Mouse (Mus musculus): ENCODE measurements around the gene Dock2.

Gene Dock2

GRCm38 (mm10) chr11:34348287-34348918 is 435.3 kb downstream of the Dock2 start:
- DNase-seq (ENCODE audit: low spot score in 2 of 2): peak; percentile 22 to 30

- no peak for DNase-seq (ENCODE audit: low spot score in 2 of 2)
These were observed 439.4 kb downstream of the Dock2 start for GRCm38 (mm10) chr11:34344310-34344709.

- DNase-seq (ENCODE audit: low spot score in 2 of 2): no peak
These were observed 439.9 kb downstream of the Dock2 start for GRCm38 (mm10) chr11:34343742-34344307.

- no peak for DNase-seq (ENCODE audit: low spot score in 2 of 2)
These were observed 444.0 kb downstream of the Dock2 start for GRCm38 (mm10) chr11:34339693-34340092.

- DNase-seq (ENCODE audit: low spot score in 2 of 2): no peak
These were observed 445.8 kb downstream of the Dock2 start for GRCm38 (mm10) chr11:34337907-34338306.

GRCm38 (mm10) chr11:34332344-34333031 is 451.2 kb downstream of the Dock2 start:
- DNase-seq (ENCODE audit: low spot score in 2 of 2): no peak

- DNase-seq (ENCODE audit: low spot score in 2 of 2): no peak
These were observed 460.0 kb downstream of the Dock2 start for GRCm38 (mm10) chr11:34323664-34324063.

GRCm38 (mm10) chr11:34319282-34319681 is 464.4 kb downstream of the Dock2 start:
- DNase-seq (ENCODE audit: low spot score in 2 of 2): no peak

GRCm38 (mm10) chr11:34317001-34317400 is 466.7 kb downstream of the Dock2 start:
- peak in 1 of 2 experiments; percentile 8 for DNase-seq (ENCODE audit: low spot score in 2 of 2)

- no peak for DNase-seq (ENCODE audit: low spot score in 2 of 2)
These were observed 467.5 kb downstream of the Dock2 start for GRCm38 (mm10) chr11:34316176-34316575.

GRCm38 (mm10) chr11:34315383-34315782 is 468.3 kb downstream of the Dock2 start:
- no peak for DNase-seq (ENCODE audit: low spot score in 2 of 2)

- DNase-seq (ENCODE audit: low spot score in 2 of 2): peak in 1 of 2 experiments; percentile 16
These were observed 468.9 kb downstream of the Dock2 start, which contains the start of gene Fam196b for GRCm38 (mm10) chr11:34314534-34315379. Gene Fam196b, plus strand, starts transcription at chr11:34314822.

GRCm38 (mm10) chr11:34312208-34312607 is 471.5 kb downstream of the Dock2 start:
- DNase-seq (ENCODE audit: low spot score in 2 of 2): no peak

- no peak for DNase-seq (ENCODE audit: low spot score in 2 of 2)
These were observed 472.0 kb downstream of the Dock2 start for GRCm38 (mm10) chr11:34311717-34312116.

GRCm38 (mm10) chr11:34309360-34309759 is 474.3 kb downstream of the Dock2 start:
- no peak for DNase-seq (ENCODE audit: low spot score in 2 of 2)

GRCm38 (mm10) chr11:34308731-34309130 is 475.0 kb downstream of the Dock2 start:
- DNase-seq (ENCODE audit: low spot score in 2 of 2): no peak

GRCm38 (mm10) chr11:34306231-34306630 is 477.5 kb downstream of the Dock2 start:
- no peak for DNase-seq (ENCODE audit: low spot score in 2 of 2)

GRCm38 (mm10) chr11:34300064-34300463 is 483.6 kb downstream of the Dock2 start:
- no peak for DNase-seq (ENCODE audit: low spot score in 2 of 2)

- no peak for DNase-seq (ENCODE audit: low spot score in 2 of 2)
These were observed 484.1 kb downstream of the Dock2 start for GRCm38 (mm10) chr11:34299550-34299949.

- DNase-seq (ENCODE audit: low spot score in 2 of 2): no peak
These were observed 485.9 kb downstream of the Dock2 start for GRCm38 (mm10) chr11:34297698-34298378.

- no peak for DNase-seq (ENCODE audit: low spot score in 2 of 2)
These were observed 492.4 kb downstream of the Dock2 start for GRCm38 (mm10) chr11:34291304-34291703.

All from frontal cortex, postnatal 25 days (tissue).